Mouse (Mus musculus) MEL (cell line): ENCODE measurements at regions not wholly inside any gene's neighbourhood (a gene's known extent, or its start where the extent isn't known, plus 50 kb on each side); places are given as distances from the start of the nearest gene placed in this dataset.

Experiments
- CHD1 ChIP-seq: IDR thresholded peaks from 2 replicates; pipeline ENCODE4 v1.6.1; 2012; ENCODE audit warnings: low read depth, mild to moderate bottlenecking, inconsistent platforms, low read length, improper control_type of control experiment
- CTCF ChIP-seq, 3 experiments: IDR thresholded peaks in 2 of 3; conservative IDR thresholded peaks in 1 of 3; 2 replicates each; pipeline ENCODE4 v1.5.1; 2011 to 2012; ENCODE audit warnings: low read length in 3 of 3, low read depth in 2 of 3, mild to moderate bottlenecking in 2 of 3, improper control_type of control experiment in 1 of 3, inconsistent platforms in 1 of 3, mixed read lengths in 1 of 3, moderate library complexity in 1 of 3; ENCODE audit not compliant: control insufficient read depth in 1 of 3, insufficient read depth in 1 of 3, poor library complexity in 1 of 3, severe bottlenecking in 1 of 3
- E2F4 ChIP-seq: IDR thresholded peaks from 2 replicates; pipeline ENCODE4 v1.6.1; 2011; ENCODE audit warnings: low read depth, low read length, improper control_type of control experiment, borderline replicate concordance
- ELF1 ChIP-seq: IDR thresholded peaks from 2 replicates; pipeline ENCODE4 v1.6.1; 2014; ENCODE audit warnings: low read depth, mild to moderate bottlenecking, inconsistent platforms, low read length, improper control_type of control experiment, moderate library complexity
- EP300 ChIP-seq, 2 experiments: IDR thresholded peaks; 2 replicates each; pipeline ENCODE4 v1.6.1; 2011; ENCODE audit warnings: improper control_type of control experiment in 2 of 2, low read length in 2 of 2, low read depth in 1 of 2, mild to moderate bottlenecking in 1 of 2
- GATA1 ChIP-seq: IDR thresholded peaks from 2 replicates; pipeline ENCODE4 v1.6.1; 2011; ENCODE audit warnings: low read depth, low read length, improper control_type of control experiment
- KAT2A ChIP-seq: conservative IDR thresholded peaks from 2 replicates; pipeline ENCODE4 v1.6.1; 2012; ENCODE audit warnings: low read depth, low read length, improper control_type of control experiment, inconsistent platforms
- MYC ChIP-seq: IDR thresholded peaks from 2 replicates; pipeline ENCODE4 v1.6.1; 2011; ENCODE audit warnings: low read depth, mild to moderate bottlenecking, low read length, improper control_type of control experiment, moderate library complexity
- NRF1 ChIP-seq: IDR thresholded peaks from 2 replicates; pipeline ENCODE4 v1.6.1; 2014; ENCODE audit warnings: low read depth, mild to moderate bottlenecking, inconsistent platforms, low read length, improper control_type of control experiment, moderate library complexity; ENCODE audit not compliant: poor library complexity, insufficient read depth, severe bottlenecking
- TCF12 ChIP-seq: IDR thresholded peaks from 2 replicates; pipeline ENCODE4 v1.6.1; 2014; ENCODE audit warnings: low read depth, mild to moderate bottlenecking, inconsistent platforms, low read length, improper control_type of control experiment, moderate library complexity

GRCm38 (mm10) chr4:55815832-55816231 lies 283.6 kb upstream of the Klf4 start:
- TF ChIP-seq CTCF (IDR thresholded peaks at IDR 0.05 in 2 of 3, conservative IDR thresholded peaks at IDR 0.05 in 1 of 3; ENCODE audit: control insufficient read depth in 1 of 3, insufficient read depth in 1 of 3, low read depth in 2 of 3, low read length in 3 of 3, poor library complexity in 1 of 3, severe bottlenecking in 1 of 3), result no peak
- TF ChIP-seq GATA1, result no peak
- no peak for TF ChIP-seq MYC
- no peak for TF ChIP-seq EP300 (IDR thresholded peaks at IDR 0.05; ENCODE audit: low read depth in 1 of 2, low read length in 2 of 2)
- no peak for TF ChIP-seq CHD1
- no peak for TF ChIP-seq TCF12
- TF ChIP-seq ELF1, result no peak
- no peak for TF ChIP-seq KAT2A
- TF ChIP-seq E2F4, result no peak
- TF ChIP-seq NRF1, result no peak
